Mouse (Mus musculus) splenic B cell, adult 2 months (primary cell): ENCODE data around the gene Olfr709-ps1.
"Not testable (repeated sequence)": the region's sequence is repeated elsewhere in the genome, so short reads cannot be mapped to it uniquely, and the experiment has no call there.

Experiments used
- DNase-seq: peaks from one replicate; pipeline ENCODE4 v3.0.0-alpha.2; 2011; ENCODE audit warnings: low read depth, low spot score
- H3K27me3 ChIP-seq: 2 replicates; pipeline ENCODE4 v1.6.1; 2012; ENCODE audit warnings: mild to moderate bottlenecking, low read length, moderate library complexity, mixed read lengths; ENCODE audit not compliant: control insufficient read depth, poor library complexity, insufficient read depth, severe bottlenecking
- H3K36me3 ChIP-seq: 2 replicates; pipeline ENCODE4 v1.6.1; 2012; ENCODE audit warnings: mild to moderate bottlenecking, low read length, moderate library complexity, mixed read lengths; ENCODE audit not compliant: control insufficient read depth, poor library complexity, insufficient read depth, severe bottlenecking

The Olfr709-ps1 gene

GRCm38 (mm10) chr7:106932119-106932518, at the start of gene Olfr709-ps1:
Gene Olfr709-ps1 (minus strand): TSS chr7:106932219.
- no peaks in the 10 kb centered on the region for H3K27me3 ChIP-seq
- DNase-seq = no peak
- no peaks in the 10 kb centered on the region for H3K36me3 ChIP-seq

- no peak for DNase-seq
- H3K36me3 ChIP-seq = no peaks in the 10 kb centered on the region
- no peaks in the 10 kb centered on the region for H3K27me3 ChIP-seq
Observed at GRCm38 (mm10) chr7:106975353-106975752, 43.3 kb upstream of the Olfr709-ps1 start, which contains the start of gene Olfr711. Gene Olfr711 (minus strand): TSS chr7:106975453.

DNA sequence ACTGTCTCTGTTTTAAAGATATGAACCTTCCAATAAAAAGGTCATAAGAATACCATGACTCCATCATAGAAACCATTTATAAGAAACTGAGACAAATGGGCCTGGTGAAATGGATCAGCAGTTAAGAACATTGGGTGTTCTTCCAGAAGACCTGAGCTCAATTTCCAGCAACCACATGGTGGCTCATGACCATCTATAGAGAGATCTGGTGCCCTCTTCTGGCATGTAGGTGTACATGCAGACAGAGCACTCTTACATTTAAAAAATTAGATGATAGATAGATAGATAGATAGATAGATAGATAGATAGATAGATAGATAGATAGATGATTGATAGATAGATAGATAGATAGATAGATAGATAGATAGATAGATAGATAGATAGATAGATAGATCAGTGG, 35.5 kb upstream of the Olfr709-ps1 start:
- not testable (repeated sequence) for H3K27me3 ChIP-seq, H3K36me3 ChIP-seq
- peak; percentile 54 for DNase-seq

GRCm38 (mm10) chr7:106963837-106964236, 31.8 kb upstream of the Olfr709-ps1 start, which contains the start of gene Olfr6:
Gene Olfr6 (minus strand): TSS chr7:106963937.
- Histone ChIP-seq H3K27me3 (no peaks in the 10 kb centered on the region), H3K36me3 (no peaks in the 10 kb centered on the region)
- DNase-seq = no peak

GRCm38 (mm10) chr7:106948212-106948611, 16.2 kb upstream of the Olfr709-ps1 start, which contains the start of gene Olfr710:
Gene Olfr710 (minus strand): TSS chr7:106948312.
- no peaks in the 10 kb centered on the region for H3K36me3 ChIP-seq
- no peak for DNase-seq
- no peaks in the 10 kb centered on the region for H3K27me3 ChIP-seq

DNA sequence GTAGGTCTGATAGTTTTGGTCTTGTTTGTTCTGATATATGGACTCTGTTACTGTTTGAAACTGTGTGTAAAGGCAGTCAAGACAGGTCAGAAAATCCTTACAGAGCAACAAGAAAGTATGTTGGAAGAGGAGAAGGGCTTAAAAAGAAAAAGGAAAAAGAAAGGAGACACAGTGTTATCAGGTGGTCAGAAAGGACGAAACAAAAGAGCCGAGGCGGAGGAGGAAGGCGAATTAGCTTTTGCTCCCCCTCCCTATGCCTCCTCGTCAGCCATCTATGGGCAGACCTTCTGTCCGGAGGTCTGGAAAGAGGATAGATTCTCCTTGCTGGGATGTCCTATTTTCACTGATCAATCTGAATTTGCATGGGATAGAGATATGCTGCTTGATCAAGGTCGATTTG, 11.1 kb downstream of the Olfr709-ps1 start:
- not testable (repeated sequence) for H3K36me3 ChIP-seq, H3K27me3 ChIP-seq, DNase-seq

DNA sequence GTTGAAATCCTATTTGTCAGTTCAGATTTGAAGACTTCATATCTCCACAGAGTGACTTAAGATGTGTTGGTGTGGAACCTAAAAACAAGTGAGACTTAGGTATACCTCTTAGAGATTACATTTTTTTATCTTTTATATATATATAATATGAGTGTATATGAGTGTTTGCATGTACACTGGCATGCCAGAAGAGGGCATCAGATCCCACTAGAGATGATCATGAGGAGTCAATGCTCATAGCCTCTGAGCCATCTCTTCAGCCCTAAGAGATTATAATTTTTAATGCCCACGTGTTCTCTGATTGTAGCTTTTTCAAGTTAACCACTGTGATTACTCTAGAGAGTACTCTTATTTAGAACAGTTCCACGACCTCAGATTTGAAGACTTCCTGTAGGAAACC, 24.3 kb downstream of the Olfr709-ps1 start, which contains the start of gene Olfr1532-ps1:
Gene Olfr1532-ps1, plus strand, starts transcription at position 326 of the 400 bp plus-strand sequence.
- no peaks in the 10 kb centered on the region for H3K36me3 ChIP-seq
- no peaks in the 10 kb centered on the region for H3K27me3 ChIP-seq
- no peak for DNase-seq

DNA sequence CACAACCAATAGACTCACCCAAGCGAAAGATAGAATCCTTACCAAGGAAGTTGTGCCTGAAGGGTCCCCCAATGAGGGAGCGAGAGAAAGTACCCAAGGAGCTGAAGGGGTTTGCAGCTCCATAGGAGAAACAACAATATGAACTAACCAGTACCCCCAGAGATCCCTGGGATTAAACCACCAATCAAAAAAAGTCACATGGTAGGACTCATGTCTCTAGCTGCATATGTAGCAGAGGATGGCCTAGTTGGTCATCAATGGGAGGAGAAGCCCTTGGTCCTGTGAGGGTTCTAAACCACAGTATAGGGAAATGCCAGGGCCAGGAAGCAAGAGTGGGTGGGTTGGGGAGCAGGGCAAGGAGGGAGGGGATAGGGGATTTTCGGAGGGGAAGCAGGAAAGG, 30.9 kb downstream of the Olfr709-ps1 start, which contains the start of gene Olfr707:
Gene Olfr707, minus strand, starts transcription at position 101 of the 400 bp plus-strand sequence.
- DNase-seq, H3K27me3 ChIP-seq, H3K36me3 ChIP-seq: not testable (repeated sequence)

GRCm38 (mm10) chr7:106888062-106888461, 44.0 kb downstream of the Olfr709-ps1 start, which contains the start of gene Olfr706:
Gene Olfr706 (minus strand): TSS chr7:106888162.
- no peaks in the 10 kb centered on the region for H3K36me3 ChIP-seq
- DNase-seq = no peak
- no peaks in the 10 kb centered on the region for H3K27me3 ChIP-seq

GRCm38 (mm10) chr7:106876791-106877190, 55.2 kb downstream of the Olfr709-ps1 start, which contains the start of gene Olfr705:
Gene Olfr705 (minus strand): TSS chr7:106876891.
- Histone ChIP-seq H3K36me3 (no peaks in the 10 kb centered on the region), H3K27me3 (no peaks in the 10 kb centered on the region)
- no peak for DNase-seq
